Mouse (Mus musculus) megakaryocyte progenitor cell, adult 5-6 weeks (primary cell): ENCODE results near the gene Pom121l12. TPM values are rescaled to one million over a fixed set of nuclear protein-coding genes. Genes with fewer than 3 reads are reported as not detected.

Experiments used
- ATAC-seq: replicated peaks from 2 replicates; pipeline ENCODE4 v1.8.0; 2016; ENCODE audit warnings: mild to moderate bottlenecking, moderate TSS enrichment, inconsistent platforms; ENCODE audit not compliant: poor library complexity
- total RNA-seq, 2 experiments: library from RNA; stranded (forward) in 1 of 2; stranded (reverse) in 1 of 2; fragments of 157-497, 149-512 nt in 1 of 2; fragments of 200-1000 nt in 1 of 2; gene quantifications; 2 replicates each; pipeline versions ENCODE4 v1.2.3 to v1.2.4; 2015 to 2017

Pom121l12 gene
- total RNA-seq (2015), result not detected in 2 replicates
- total RNA-seq (2017), result not detected in 2 replicates

- ATAC-seq, result no peak
These were observed at the start of gene Pom121l12 for GRCm38 (mm10) chr11:14598976-14599375. Gene Pom121l12 (plus strand): TSS chr11:14599276.

- no peak for ATAC-seq
These were observed 12.8 kb downstream of the Pom121l12 start for GRCm38 (mm10) chr11:14611859-14612258.
